Mouse (Mus musculus) ES-E14 (cell line): ENCODE results near the gene Sh2d6. TPM values are rescaled to one million over a fixed set of nuclear protein-coding genes. Genes with fewer than 3 reads are reported as not detected.

Source experiments
- DNase-seq: peaks from one replicate; pipeline ENCODE4 v3.0.0-alpha.2; 2013; ENCODE audit warnings: low read depth, low spot score
- H3K27ac ChIP-seq: 2 replicates; pipeline ENCODE4 v1.5.1; 2012; ENCODE audit warnings: low read depth, mild to moderate bottlenecking, low read length, moderate library complexity, mixed read lengths; ENCODE audit not compliant: poor library complexity, insufficient read depth, severe bottlenecking
- H3K36me3 ChIP-seq: 2 replicates; pipeline ENCODE4 v1.6.1; 2012; ENCODE audit warnings: mild to moderate bottlenecking, low read length, moderate library complexity, mixed read lengths; ENCODE audit not compliant: control insufficient read depth, poor library complexity, insufficient read depth, severe bottlenecking
- H3K4me1 ChIP-seq, 2 experiments: fragments of 150-350 bp in 1 of 2; sonication (generic) in 1 of 2; 2 replicates each; pipeline ENCODE4 v1.6.1; 2012; ENCODE audit warnings: low read length in 2 of 2, mild to moderate bottlenecking in 1 of 2, mixed read lengths in 1 of 2; ENCODE audit not compliant: control insufficient read depth in 2 of 2, insufficient read depth in 2 of 2, poor library complexity in 1 of 2
- H3K4me3 ChIP-seq, 2 experiments: fragments of 150-350 bp in 1 of 2; sonication (generic) in 1 of 2; 2 replicates each; pipeline ENCODE4 v1.5.1; 2012; ENCODE audit warnings: low read length in 2 of 2, low read depth in 1 of 2, mild to moderate bottlenecking in 1 of 2, mixed read lengths in 1 of 2; ENCODE audit not compliant: insufficient read depth in 1 of 2, poor library complexity in 1 of 2, severe bottlenecking in 1 of 2
- H3K9ac ChIP-seq: 2 replicates; pipeline ENCODE4 v1.6.1; 2012; ENCODE audit warnings: low read depth, mild to moderate bottlenecking, low read length, mixed read lengths; ENCODE audit not compliant: poor library complexity, insufficient read depth, severe bottlenecking
- H3K9me3 ChIP-seq: fragments of 150-350 bp; sonication (generic); 2 replicates; pipeline ENCODE4 v1.6.1; 2012; ENCODE audit warnings: low read depth, mild to moderate bottlenecking, low read length; ENCODE audit not compliant: control insufficient read depth, insufficient read depth
- CHD2 ChIP-seq: IDR thresholded peaks from 2 replicates; pipeline ENCODE4 v1.6.1; 2014; ENCODE audit warnings: mild to moderate bottlenecking, low read depth, low read length, inconsistent platforms
- HCFC1 ChIP-seq: IDR thresholded peaks from 2 replicates; pipeline ENCODE4 v1.6.1; 2012; ENCODE audit warnings: low read length, inconsistent platforms, borderline replicate concordance; ENCODE audit not compliant: insufficient read depth
- MAFK ChIP-seq: IDR thresholded peaks from 2 replicates; pipeline ENCODE4 v1.6.1; 2014; ENCODE audit warnings: mild to moderate bottlenecking, low read depth, low read length, inconsistent platforms; ENCODE audit not compliant: insufficient read depth
- ZC3H11A ChIP-seq: IDR thresholded peaks from 2 replicates; pipeline ENCODE4 v1.6.1; 2012; ENCODE audit warnings: low read depth, mild to moderate bottlenecking, inconsistent platforms, low read length, borderline replicate concordance
- ZNF384 ChIP-seq: IDR thresholded peaks from 2 replicates; pipeline ENCODE4 v1.6.1; 2012; ENCODE audit warnings: low read depth, low read length, inconsistent platforms
- in situ Hi-C, 2 experiments: fragments of 600-800 bp; cut with MboI; formaldehyde crosslinking; loops; one replicate each; pipeline ENCODE4 v1.15.1; 2025; ENCODE audit warnings: low sequenced_read_pairs in 2 of 2, inconsistent platforms in 1 of 2; ENCODE audit not compliant: unreplicated experiment in 2 of 2
- total RNA-seq: library from RNA; depleted of rRNA; stranded (reverse); fragments of 300-350 nt; gene quantifications from 2 replicates; pipeline ENCODE4 v1.2.3, GENCODE M21; 2012

Gene Sh2d6
- total RNA-seq, 1 experiment = not detected

- Histone ChIP-seq H3K9ac (no peak overlapping the region), H3K27ac (no peak overlapping the region), H3K9me3 (no peaks in the 10 kb centered on the region), H3K36me3 (no peaks in the 10 kb centered on the region), H3K4me1 (peaks cover 3 to 4% of the 10 kb centered on the region in 2 experiments; a peak in 1 of 4 replicates), H3K4me3 (no peak overlapping the region)
- in situ Hi-C loops = no loop called here
- no peak for DNase-seq
- no peak for TF ChIP-seq ZC3H11A
- no peak for TF ChIP-seq MAFK
- TF ChIP-seq CHD2 = no peak
- TF ChIP-seq ZNF384 = no peak
- TF ChIP-seq HCFC1 = no peak
Measured at GRCm38 (mm10) chr6:72491151-72491550, 30.4 kb downstream of the Sh2d6 start.

GRCm38 (mm10) chr6:72489534-72489933 is 32.0 kb downstream of the Sh2d6 start:
- DNase-seq = no peak
- Histone ChIP-seq H3K4me3 (no peak overlapping the region), H3K36me3 (no peaks in the 10 kb centered on the region), H3K4me1 (peaks cover 2 to 3% of the 10 kb centered on the region in 2 experiments; a peak in 1 of 4 replicates), H3K9me3 (no peaks in the 10 kb centered on the region), H3K27ac (no peak overlapping the region), H3K9ac (no peak overlapping the region)
- in situ Hi-C loops = no loop called here
- no peak for TF ChIP-seq CHD2
- TF ChIP-seq ZC3H11A = no peak
- TF ChIP-seq ZNF384 = no peak
- no peak for TF ChIP-seq HCFC1
- no peak for TF ChIP-seq MAFK

GRCm38 (mm10) chr6:72488850-72489249 is 32.7 kb downstream of the Sh2d6 start:
- in situ Hi-C loops = no loop called here
- no peak overlapping the region for H3K27ac ChIP-seq
- peaks cover 2 to 3% of the 10 kb centered on the region in 2 experiments; a peak in 1 of 4 replicates for H3K4me1 ChIP-seq
- DNase-seq = no peak
- TF ChIP-seq ZNF384 (no peak), MAFK (no peak), ZC3H11A (no peak), HCFC1 (no peak), CHD2 (no peak)
- no peak overlapping the region for H3K4me3 ChIP-seq
- no peak overlapping the region for H3K9ac ChIP-seq
- no peaks in the 10 kb centered on the region for H3K36me3 ChIP-seq
- no peaks in the 10 kb centered on the region for H3K9me3 ChIP-seq

GRCm38 (mm10) chr6:72487282-72487681 is 34.2 kb downstream of the Sh2d6 start:
- Histone ChIP-seq H3K4me3 (no peak overlapping the region), H3K9me3 (no peaks in the 10 kb centered on the region), H3K27ac (no peak overlapping the region), H3K9ac (no peak overlapping the region), H3K4me1 (no peaks in the 10 kb centered on the region), H3K36me3 (no peaks in the 10 kb centered on the region)
- in situ Hi-C loops = no loop called here
- no peak for DNase-seq
- TF ChIP-seq MAFK (no peak), ZC3H11A (no peak), ZNF384 (no peak), CHD2 (no peak), HCFC1 (no peak)

GRCm38 (mm10) chr6:72486307-72486706 is 35.2 kb downstream of the Sh2d6 start:
- H3K4me3 ChIP-seq = no peak overlapping the region
- H3K9me3 ChIP-seq = no peaks in the 10 kb centered on the region
- DNase-seq = no peak
- in situ Hi-C loops = no loop called here
- TF ChIP-seq CHD2 (no peak), ZNF384 (no peak), MAFK (no peak), ZC3H11A (no peak), HCFC1 (no peak)
- no peaks in the 10 kb centered on the region for H3K36me3 ChIP-seq
- H3K27ac ChIP-seq = no peak overlapping the region
- no peak overlapping the region for H3K9ac ChIP-seq
- H3K4me1 ChIP-seq = no peaks in the 10 kb centered on the region
